Mouse (Mus musculus): ENCODE data around the gene Ptprt.
A peak's percentile ranks its signal among the peaks of the same experiment; 100 is the strongest.

Gene Ptprt

DNA sequence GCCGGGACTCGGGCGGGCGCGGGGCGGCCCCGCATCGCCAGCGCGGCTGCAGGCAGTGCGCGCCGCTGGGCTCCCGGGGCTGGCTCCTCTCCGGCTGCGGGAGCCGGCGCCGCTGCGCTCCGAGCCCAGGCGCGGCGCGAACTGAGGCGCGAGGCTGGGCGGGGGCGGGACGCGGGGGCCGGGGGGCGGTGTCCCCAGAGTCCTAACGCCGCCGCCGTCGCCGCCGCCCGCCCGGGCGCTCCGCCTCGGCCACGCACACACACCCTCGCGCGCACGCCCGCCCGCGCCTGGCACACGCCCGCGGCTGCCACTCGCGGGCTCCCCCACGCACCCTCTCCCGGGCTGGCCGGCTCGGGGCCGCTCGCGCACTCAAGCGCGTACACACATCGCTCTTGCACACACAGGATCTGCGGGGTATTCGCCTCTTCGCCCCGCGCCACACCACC lies at the start of gene Ptprt:
Gene Ptprt, minus strand, starts transcription at position 207 of the 446 bp plus-strand sequence.
- peak; percentile 48 for DNase-seq (ENCODE audit: inconsistent ontology term)

DNA sequence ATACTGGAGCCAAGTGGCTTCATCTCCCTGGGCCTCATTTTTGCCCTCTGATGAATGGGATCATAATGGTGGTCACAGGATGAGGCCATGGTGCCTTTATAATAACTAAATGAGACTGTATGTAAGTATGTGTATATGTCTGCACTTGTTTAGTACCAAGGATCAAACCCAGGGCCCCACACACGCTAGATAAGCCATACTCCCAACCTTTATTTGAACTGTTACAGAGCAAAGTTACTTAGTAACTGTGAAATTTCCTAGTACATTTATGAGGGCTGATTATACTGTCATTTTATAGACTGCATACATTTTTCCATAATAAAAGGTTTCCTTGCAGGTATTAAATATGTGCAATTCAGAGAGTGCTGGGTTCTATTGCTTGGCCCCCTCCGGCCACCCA lies 49.5 kb upstream of the Ptprt start:
- no peak for DNase-seq (ENCODE audit: inconsistent ontology term)

DNA sequence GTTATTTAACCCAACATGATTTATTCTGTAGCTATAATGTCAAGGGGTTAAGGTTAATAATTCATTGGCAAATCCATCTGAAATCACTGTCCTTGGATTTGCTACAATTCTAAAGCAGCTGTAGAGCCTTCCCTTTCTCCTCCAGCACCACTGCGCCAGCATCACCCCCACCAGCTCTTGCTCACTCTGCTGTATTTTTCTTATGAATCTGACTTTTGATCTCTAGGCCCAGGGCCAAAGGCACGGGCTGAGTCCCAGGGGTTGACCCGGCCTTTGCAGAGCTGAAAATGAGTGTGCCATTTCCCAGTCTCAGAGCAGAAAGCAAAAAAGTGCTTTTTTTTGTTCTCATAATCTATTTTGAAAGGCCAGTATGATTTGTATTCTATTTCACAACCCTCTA lies 38.7 kb upstream of the Ptprt start:
- DNase-seq (ENCODE audit: inconsistent ontology term), result no peak

DNA sequence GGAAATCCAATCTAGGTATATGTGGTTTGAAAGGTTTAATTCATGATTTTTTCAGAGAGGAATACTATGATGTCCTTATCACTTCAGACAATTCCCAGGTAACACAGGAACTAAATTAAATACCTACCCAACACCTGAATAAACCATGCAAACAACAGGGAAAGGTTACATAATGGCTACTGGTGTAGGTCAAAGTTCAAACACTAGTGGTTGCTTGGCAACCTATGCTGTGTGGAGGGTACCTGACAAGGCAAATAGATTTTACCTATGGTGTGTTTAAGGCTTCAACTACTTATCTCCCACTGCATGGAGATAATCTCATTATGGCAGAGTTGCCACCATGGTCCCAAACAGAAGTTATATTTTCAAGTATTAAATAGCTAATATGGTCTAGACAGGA lies 38.1 kb upstream of the Ptprt start:
- no peak for DNase-seq (ENCODE audit: inconsistent ontology term)

DNA sequence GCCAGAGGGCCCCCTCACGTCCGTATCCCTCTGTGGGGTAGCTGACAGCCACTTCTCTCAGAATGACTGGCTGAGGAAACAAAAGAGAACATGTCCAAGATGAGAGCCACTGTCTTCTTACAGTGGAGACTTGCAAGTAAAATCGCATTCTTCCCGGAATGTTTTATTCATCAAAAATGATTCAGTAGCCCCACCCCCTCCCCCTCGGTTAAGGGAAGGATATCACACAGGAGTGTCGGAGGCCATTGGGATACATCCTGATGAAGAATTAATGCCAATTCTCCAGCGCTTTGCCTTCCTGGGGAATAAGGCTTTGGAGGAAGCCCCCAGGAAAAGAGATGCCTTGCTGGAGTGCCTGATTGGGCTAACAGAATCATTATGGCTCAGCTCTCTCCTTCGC lies 37.1 kb upstream of the Ptprt start:
- DNase-seq (ENCODE audit: inconsistent ontology term), result no peak

DNA sequence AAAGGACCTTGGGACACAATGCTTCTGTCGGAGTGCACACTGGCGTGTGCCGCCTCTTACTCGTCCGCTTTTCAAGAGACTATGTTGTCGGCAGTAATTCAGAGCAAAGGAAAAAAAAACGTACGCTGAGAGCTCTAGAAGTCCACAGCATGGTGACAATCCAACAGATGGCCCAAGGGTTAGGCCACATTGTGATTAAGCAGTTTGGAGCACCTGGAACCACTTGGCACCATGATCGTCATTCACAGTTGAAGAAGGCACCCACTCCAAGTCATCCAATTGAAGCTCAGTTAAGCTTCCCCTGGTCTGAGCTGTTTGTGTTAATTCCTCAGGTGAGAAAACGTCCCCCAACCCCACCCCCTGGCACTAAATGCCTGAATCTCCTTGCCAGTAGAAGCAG lies 36.2 kb upstream of the Ptprt start:
- DNase-seq (ENCODE audit: inconsistent ontology term), result no peak

DNA sequence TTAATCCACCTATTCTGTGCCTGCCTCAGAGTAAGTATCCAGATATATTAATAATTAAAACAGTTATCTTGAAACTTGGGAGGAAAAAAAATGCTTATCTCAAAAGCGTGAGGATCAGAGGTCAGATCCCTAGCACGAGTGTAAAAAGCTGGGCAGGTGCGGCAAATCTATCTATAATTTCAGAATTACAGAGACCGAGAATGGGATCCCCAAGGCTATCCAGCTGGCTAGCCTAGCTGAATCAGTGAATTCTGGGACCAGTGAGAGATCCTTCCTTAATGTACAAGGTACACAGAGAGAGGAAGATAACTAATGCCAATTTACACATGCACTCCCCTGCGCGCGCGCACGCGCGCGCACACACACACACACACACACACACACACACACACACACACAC lies 31.2 kb upstream of the Ptprt start:
- no peak for DNase-seq (ENCODE audit: inconsistent ontology term)

DNA sequence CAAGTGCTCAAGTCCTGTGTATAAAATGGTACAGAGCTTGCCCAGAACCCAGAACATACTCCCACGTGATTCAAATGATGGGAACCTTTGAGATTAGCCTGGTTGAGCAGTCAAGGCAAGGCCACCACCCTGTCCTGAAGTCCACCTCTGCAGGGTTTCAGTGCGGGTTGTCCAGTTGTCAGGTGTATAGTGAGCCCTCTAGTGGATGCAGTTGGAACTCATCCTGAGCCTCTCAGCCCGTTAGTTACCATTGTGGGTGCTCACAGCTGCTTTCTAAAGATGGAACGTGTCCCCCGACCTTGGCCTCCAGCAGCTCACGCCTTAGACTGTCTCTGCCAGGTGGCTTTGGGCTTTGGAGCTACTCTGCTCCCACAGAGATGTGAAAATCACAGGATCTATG lies 21.7 kb upstream of the Ptprt start:
- DNase-seq (ENCODE audit: inconsistent ontology term), result no peak

DNA sequence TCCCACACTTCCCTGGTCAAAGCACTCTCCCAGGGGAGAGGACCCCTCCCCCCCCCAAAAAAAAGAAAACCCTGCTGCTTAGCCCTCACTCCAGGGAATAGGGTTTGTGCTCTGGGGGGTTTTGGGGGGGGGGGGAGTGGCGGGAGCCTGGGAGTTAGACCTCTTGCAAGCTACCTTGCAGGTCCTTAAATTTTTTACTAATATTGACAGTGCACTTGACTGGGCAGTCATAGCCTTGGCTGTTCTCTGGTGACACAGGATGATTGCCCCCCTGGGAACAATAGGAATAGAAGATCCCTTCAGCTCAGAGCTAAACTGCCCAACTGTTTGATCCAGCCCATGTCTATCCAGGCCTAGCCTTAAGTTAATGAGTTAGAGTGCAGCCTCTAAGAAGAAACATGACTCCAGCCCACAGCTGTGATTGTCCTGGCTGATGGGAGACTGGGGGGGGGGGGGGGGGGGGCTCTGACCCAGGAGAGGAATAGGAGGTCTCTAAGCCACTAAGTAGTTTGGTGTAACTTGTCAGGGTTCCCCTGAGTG lies 1.6 kb upstream of the Ptprt start:
- DNase-seq (ENCODE audit: inconsistent ontology term), result no peak

DNA sequence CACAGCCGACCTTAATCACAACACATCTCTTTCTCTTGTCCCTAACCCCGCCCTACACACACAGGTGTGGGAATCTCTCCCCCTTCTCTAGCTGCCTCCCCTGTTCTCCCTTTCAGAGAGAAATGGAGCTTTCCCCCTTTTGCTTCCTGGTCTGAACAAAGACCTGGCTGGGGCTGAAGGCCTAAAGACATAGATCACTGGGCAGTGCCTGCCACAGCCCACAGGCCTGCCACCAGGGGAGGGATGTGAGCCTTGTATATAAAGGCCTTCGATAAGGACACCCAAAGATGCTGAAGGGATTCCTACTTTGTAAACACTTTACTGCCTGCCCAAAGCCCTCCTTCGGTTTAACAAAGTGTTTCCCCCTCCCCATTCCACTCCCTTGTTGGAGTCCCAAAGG lies 786 bp upstream of the Ptprt start:
- DNase-seq (ENCODE audit: inconsistent ontology term), result no peak

DNA sequence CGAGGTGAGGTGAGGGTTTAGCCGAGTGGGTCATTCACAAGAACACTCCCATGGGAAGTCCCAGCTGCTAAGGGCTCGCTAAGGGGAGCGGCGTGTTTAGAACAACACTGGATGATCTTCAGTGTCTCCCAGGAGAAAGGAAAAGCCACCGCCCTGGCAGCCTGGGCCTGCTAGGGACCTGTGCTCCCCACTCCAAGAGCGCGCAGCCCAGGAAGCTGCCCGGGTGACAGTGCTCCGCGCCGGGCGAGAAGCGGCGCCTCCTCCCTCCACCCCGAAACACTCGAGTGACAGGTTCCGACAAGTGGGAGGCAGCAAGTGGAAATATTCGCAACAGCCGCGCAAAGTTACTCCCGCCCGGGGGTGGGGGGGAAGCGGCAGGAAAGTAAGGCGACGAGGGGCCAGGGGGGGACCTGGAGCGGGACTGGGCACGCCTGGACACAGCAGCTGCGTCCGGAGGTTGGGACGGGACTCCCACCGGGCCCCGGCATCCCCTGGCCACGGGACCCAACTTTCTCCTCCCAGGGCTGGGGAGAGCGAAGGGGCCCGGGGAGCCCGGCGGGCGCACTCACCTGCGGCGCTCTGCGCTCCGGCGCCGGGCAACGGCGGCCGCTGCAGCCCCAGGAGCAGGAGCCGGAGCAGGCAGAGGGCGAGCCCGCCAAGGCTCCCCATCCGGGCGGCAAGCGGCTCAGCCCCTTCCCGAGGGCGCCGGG lies 561 bp downstream of the Ptprt start:
- peak; percentile 65 for DNase-seq (ENCODE audit: inconsistent ontology term)

DNA sequence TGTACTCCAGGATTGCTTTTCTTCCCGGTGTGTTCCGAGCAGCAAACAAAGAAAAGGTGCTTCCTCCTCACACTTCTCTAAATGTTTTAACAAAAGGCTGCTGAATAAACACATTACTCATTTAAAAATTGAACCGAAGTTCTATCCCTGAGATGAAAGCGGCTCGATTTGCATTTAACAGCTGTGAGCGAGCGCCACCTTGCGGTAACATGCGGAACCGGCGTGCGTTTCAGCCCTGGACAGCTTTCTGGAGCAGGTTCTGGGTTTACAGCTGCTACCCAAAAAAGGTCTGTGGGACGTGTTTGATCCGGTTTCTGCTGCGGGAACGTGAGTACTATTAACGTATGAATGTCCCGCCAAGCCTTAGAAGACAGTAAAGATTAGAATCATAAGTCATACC lies 1.9 kb downstream of the Ptprt start:
- DNase-seq (ENCODE audit: inconsistent ontology term), result peak; percentile 89

DNA sequence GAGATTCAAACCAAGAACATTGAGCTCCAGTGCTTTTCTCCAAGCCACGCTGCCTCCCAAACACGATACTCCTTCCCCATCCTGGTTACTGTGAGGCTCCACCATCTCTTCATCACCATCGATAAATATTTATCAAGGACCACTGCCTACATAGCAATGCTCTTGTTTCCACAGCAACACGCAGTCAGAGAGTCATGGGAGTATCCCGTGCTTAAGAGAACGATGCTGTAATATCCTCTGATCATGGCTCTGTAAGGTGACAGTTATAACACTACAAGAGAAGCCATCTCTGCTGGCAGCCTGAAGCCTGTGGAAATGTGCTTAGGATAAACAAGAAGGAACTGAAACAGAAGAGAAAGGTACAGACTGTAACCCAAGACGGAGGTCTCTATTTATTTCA lies 3.4 kb downstream of the Ptprt start:
- no peak for DNase-seq (ENCODE audit: inconsistent ontology term)

DNA sequence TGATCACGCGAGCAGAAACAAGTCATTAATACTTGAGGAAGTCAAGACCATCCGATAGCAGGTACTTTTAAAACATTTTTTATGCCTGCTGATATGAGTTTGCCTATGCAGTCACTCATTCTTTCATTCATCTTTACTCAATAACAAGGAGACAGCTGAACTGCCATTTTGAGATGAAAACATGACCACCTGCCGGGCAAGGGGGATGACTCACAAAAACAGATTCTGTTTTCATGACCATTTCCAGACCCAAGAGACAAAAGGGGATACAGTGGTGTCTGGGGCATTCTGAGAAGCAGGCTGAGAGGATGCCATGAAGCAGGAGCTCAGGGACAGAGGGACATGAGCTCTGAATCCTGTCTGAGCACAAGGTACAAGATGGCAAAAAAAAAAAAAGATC lies 6.5 kb downstream of the Ptprt start:
- peak; percentile 77 for DNase-seq (ENCODE audit: inconsistent ontology term)

DNA sequence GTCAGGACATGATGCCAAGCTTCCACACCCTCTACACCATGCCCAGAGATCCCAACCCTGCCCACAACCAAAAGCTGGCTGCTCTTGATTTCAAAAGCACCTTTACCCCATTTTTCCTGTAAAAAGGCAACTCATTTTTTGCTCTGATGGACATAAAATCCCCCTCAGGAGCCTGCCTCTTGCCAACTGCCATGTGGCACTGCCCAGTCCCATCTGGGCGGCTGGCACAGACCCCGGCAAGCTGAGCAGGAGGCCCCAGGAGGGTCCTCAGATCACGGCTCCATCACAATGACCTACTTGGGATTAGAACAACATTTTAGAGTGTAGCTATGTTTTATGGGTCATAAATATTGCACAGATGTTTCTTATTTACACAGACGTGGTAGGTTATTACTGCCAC lies 22.3 kb downstream of the Ptprt start:
- no peak for DNase-seq (ENCODE audit: inconsistent ontology term)

DNA sequence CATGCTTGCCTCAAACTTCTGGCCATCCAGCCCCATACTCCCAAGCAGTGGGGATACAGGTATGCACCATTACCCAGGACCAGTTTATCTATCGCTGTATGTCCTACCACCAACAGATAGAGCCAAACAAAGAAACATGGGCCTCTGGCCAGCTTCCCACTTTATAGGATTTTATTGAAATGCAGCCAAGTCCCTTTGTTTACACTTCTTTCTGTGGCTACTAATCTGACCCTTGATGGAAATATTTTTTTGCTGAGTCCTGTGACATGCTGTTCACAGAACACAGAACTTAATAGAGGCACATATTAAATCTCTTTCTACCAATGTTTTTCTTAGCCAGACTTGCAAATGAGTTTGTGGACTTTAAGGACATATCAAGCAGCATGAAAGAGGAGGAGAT lies 23.4 kb downstream of the Ptprt start:
- peak; percentile 65 for DNase-seq (ENCODE audit: inconsistent ontology term)

DNA sequence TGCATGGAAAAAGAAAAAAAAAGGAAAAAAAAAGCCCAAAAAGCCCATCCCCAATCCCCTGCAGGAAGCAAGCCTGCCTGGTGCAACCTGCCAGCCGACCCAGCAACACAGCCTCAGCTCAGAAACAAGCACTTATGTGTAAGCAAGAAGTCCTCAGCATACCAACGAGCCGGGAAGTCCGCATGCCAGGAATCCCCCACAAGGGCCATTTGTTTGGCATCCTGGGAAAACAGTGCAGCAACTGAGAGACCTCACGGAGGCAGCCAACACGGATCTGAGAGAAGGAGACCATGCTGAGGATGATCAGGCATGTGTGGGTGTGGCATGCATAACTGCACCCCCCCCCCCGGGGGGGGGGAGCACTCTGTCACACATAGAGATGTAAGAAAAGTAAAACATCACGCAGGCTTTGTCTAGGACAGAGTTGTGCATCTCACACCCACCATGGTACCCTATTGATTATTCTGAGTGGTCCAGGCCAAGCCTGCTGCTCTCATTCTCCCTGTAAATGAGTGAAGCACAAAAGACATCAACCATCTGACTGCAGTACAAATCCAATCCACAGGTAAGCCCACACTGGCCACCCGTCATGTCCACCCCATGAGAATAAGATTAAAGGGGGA lies 24.4 kb downstream of the Ptprt start:
- peak; percentile 59 for DNase-seq (ENCODE audit: inconsistent ontology term)

DNA sequence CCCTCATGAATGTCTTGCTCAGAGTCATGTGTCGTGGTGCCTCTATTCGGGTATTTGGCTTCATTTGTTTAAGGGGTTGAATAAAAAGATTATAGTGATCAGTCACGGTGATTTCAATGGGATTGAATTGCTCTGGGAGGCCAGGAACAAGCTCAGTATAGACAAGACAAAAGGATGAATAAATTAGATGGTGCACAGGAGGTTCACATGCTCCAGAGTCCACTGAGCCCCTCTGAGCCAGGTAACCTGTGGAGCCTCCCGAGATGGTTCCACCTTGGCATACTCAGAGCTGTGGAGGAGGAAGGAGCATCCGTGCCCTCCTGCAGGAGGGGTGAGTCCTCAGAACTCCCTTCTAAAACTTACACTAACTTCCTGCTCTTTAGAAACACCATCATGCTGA lies 26.0 kb downstream of the Ptprt start:
- DNase-seq (ENCODE audit: inconsistent ontology term), result no peak

DNA sequence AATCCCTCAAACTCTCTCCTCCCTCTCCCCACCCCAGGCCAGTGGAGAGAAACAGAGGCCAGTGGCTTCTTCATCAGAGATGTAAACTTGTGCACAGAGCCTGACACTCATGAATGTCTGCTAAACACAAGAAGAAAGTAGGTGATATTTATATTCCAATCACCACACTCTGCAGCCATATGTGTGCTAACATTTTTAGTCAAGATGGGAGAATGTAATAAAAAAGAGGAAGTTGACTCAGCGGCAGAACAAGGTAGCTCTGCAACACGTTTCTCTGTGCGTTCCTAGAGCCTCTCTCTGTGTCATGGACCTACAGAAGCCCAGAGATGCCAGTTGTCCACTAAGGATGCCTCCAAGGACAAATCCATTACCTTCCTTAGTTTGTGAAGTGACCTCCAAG lies 34.9 kb downstream of the Ptprt start:
- no peak for DNase-seq (ENCODE audit: inconsistent ontology term)

DNA sequence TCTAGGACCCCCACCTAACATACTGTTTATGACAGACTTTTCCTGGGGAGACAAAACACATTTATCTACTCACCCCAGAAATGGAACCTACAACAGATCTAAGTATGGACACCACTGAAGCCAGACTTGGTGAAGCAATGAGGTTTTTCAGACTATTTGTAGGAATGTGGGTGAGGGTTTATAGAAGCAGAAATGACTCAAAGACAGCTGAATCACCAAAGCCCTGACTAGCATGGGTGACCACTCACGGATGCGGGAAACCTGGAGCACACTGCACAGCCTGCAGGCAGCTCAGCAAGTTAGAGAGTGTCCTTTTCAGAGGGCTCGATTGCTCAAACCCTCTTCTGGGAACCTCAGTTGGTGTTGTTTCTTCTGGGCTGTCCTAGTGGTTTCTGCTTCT lies 36.2 kb downstream of the Ptprt start:
- no peak for DNase-seq (ENCODE audit: inconsistent ontology term)

DNA sequence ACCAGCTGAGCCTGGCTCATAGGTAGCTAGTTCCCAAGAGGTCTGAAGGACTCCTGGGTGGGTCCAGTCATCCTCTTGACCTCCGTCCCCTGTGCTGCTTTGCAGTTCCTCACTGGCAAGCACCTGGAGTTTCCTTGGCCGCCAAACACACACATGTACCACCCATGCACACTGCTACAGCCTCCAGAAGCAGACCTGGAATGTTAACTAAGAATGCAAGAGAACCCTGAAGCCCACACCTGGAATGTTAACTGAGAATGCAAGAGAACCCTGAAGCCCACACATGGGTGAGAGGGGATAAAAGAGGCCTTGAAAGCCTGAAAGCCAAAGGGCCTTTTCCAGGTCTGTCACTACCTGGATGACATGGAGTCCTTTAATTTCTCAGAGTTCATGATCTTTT lies 46.7 kb downstream of the Ptprt start:
- DNase-seq (ENCODE audit: inconsistent ontology term), result no peak

DNA sequence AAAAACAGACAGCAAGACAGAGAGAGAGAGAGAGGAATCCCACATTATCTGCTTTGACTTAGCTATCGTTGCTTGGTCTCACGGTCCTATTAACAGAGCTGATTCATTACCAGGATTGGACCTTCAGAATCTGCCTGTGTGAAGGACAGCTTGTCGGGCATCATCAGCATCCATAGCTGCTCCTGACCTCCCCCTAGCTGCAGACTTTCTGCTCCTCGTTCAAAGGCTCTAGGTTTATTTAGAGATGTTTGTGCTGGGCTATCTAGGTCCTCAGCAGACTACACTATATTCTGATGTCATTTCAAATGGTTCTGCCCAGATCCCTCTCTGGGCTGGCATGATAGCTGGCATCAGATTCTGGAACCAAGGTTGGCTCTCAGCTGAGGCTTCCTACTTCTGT lies 47.5 kb downstream of the Ptprt start:
- DNase-seq (ENCODE audit: inconsistent ontology term), result no peak

DNA sequence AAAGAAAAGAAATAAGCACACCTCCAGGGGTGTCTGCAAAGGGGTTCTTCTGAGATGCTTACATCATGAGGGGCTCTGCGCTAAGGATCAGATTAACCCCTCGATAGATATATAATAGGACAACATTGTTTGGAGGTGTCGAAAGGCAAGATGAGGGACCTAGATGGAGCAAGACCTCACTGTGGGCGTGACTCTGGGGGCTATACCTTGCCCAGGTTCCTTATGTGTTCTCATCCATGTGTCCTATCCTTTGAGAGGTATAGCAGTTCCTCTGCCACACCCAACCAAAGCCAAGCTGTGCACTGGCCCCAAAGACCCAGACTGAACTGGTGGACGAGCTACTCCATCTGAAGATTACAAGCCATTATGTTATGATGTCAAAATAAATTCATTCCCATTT lies 58.2 kb downstream of the Ptprt start:
- DNase-seq (ENCODE audit: inconsistent ontology term), result no peak

DNA sequence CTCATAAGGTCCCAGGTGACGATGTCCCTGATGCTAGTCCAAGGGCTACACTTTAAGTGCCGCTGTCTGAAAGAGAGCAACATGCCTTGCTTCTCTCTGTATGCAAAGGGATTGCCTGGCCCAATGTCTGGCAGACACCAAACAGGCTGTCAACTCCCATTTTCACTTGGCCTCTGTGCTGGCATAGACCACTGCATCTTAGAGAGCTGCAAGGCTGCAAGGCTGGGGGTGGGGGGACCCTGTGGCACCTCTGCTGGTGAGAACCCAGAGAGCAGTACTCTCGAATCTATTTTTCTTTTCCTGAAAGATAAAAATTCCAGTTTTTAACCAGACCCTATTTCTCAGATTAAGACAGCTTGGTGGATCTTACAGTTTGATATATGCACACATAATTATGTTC lies 69.6 kb downstream of the Ptprt start:
- no peak for DNase-seq (ENCODE audit: inconsistent ontology term)
